Mouse (Mus musculus): ENCODE data around the gene Olfr1391.
"Not testable (repeated sequence)": the region's sequence is repeated elsewhere in the genome, so short reads cannot be mapped to it uniquely, and the experiment has no call there.

Gene Olfr1391

GRCm38 (mm10) chr11:49322442-49322841 is at the start of gene Olfr1391:
Gene Olfr1391, plus strand, starts transcription at chr11:49322742.
- DNase-seq (ENCODE audit: low read depth, low spot score), result no peak

- DNase-seq (ENCODE audit: low read depth, low spot score), result no peak
These were observed 48.6 kb upstream of the Olfr1391 start for GRCm38 (mm10) chr11:49273834-49274519.

GRCm38 (mm10) chr11:49278222-49278621 is 44.3 kb upstream of the Olfr1391 start, which contains the start of gene Olfr1393:
Gene Olfr1393, plus strand, starts transcription at chr11:49278304.
- no peak for DNase-seq (ENCODE audit: low read depth, low spot score)

- not testable (repeated sequence) for DNase-seq (ENCODE audit: low read depth, low spot score)
These were observed 37.6 kb upstream of the Olfr1391 start, which contains the start of gene Olfr1392 for GRCm38 (mm10) chr11:49284982-49285381. Gene Olfr1392, plus strand, starts transcription at chr11:49285282.

- DNase-seq (ENCODE audit: low read depth, low spot score), result peak; percentile 68
These were observed 35.3 kb upstream of the Olfr1391 start for GRCm38 (mm10) chr11:49287251-49287650.

GRCm38 (mm10) chr11:49292777-49293176 is 29.8 kb upstream of the Olfr1391 start:
- peak; percentile 69 for DNase-seq (ENCODE audit: low read depth, low spot score)

- no peak for DNase-seq (ENCODE audit: low read depth, low spot score)
These were observed 18.1 kb upstream of the Olfr1391 start, which contains the start of gene Olfr10 for GRCm38 (mm10) chr11:49304441-49304840. Gene Olfr10, plus strand, starts transcription at chr11:49304741.

- DNase-seq (ENCODE audit: low read depth, low spot score), result not testable (repeated sequence)
These were observed 14.0 kb upstream of the Olfr1391 start for GRCm38 (mm10) chr11:49308547-49308946.

GRCm38 (mm10) chr11:49326726-49327125 is 4.2 kb downstream of the Olfr1391 start:
- DNase-seq (ENCODE audit: low read depth, low spot score), result no peak

- DNase-seq (ENCODE audit: low read depth, low spot score), result peak; percentile 66
These were observed 7.1 kb downstream of the Olfr1391 start for GRCm38 (mm10) chr11:49329686-49330085.

- no peak for DNase-seq (ENCODE audit: low read depth, low spot score)
These were observed 12.3 kb downstream of the Olfr1391 start, which contains the start of gene Olfr1390 for GRCm38 (mm10) chr11:49334888-49335287. Gene Olfr1390, plus strand, starts transcription at chr11:49335188.

GRCm38 (mm10) chr11:49337150-49337832 is 14.7 kb downstream of the Olfr1391 start:
- no peak for DNase-seq (ENCODE audit: low read depth, low spot score)
